Mouse (Mus musculus) limb, embryonic 14.5 days (tissue): Measurements from ENCODE around the gene Zfp148. TPM values are rescaled to one million over a fixed set of nuclear protein-coding genes. Genes with fewer than 3 reads are reported as not detected.

Source experiments
- ATAC-seq: fragments of 200-750 bp; cut with Nextera tagmentation; 2 replicates; pipeline ENCODE4 v1.8.0; 2017; ENCODE audit warnings: low read depth, moderate number of reproducible peaks, moderate TSS enrichment; ENCODE audit not compliant: low FRiP score
- DNase-seq: peaks from one replicate; pipeline ENCODE4 v3.0.0-alpha.2; 2015; ENCODE audit warnings: low spot score
- H3K27ac ChIP-seq: fragments of 300-500 bp; sonication (generic); replicated peaks from 2 replicates; pipeline ENCODE4 v1.5.1; 2014; ENCODE audit warnings: low read depth, mild to moderate bottlenecking, low read length, moderate library complexity, mixed read lengths
- H3K27me3 ChIP-seq: fragments of 300-500 bp; sonication (generic); 2 replicates; pipeline ENCODE4 v1.6.1; 2014; ENCODE audit warnings: low read length, mixed read lengths; ENCODE audit not compliant: control insufficient read depth, insufficient read depth
- H3K36me3 ChIP-seq: fragments of 300-500 bp; sonication (generic); 2 replicates; pipeline ENCODE4 v1.6.1; 2014; ENCODE audit warnings: mild to moderate bottlenecking, low read length, moderate library complexity, mixed read lengths; ENCODE audit not compliant: control insufficient read depth, insufficient read depth
- H3K4me1 ChIP-seq: fragments of 300-500 bp; sonication (generic); 2 replicates; pipeline ENCODE4 v1.6.1; 2014; ENCODE audit warnings: antibody characterized with exemption, low read length, mixed read lengths; ENCODE audit not compliant: control insufficient read depth, insufficient read depth
- H3K4me2 ChIP-seq: fragments of 300-500 bp; sonication (generic); replicated peaks from 2 replicates; pipeline ENCODE4 v1.6.1; 2014; ENCODE audit warnings: low read depth, mild to moderate bottlenecking, low read length, moderate library complexity; ENCODE audit not compliant: severe bottlenecking
- H3K4me3 ChIP-seq: fragments of 300-500 bp; sonication (generic); replicated peaks from 2 replicates; pipeline ENCODE4 v1.5.1; 2014; ENCODE audit warnings: low read length
- H3K9ac ChIP-seq: fragments of 300-500 bp; sonication (generic); 2 replicates; pipeline ENCODE4 v1.6.1; 2014; ENCODE audit warnings: mild to moderate bottlenecking, low read depth, low read length, moderate library complexity; ENCODE audit not compliant: severe bottlenecking
- H3K9me3 ChIP-seq: fragments of 300-500 bp; sonication (generic); 2 replicates; pipeline ENCODE4 v1.6.1; 2016; ENCODE audit warnings: low read length; ENCODE audit not compliant: control insufficient read depth
- POLR2A ChIP-seq: fragments of 200-500 bp; IDR thresholded peaks from 2 replicates; pipeline ENCODE4 v1.8.0; 2012; ENCODE audit warnings: inconsistent platforms, mild to moderate bottlenecking, moderate library complexity, borderline replicate concordance; ENCODE audit not compliant: insufficient read depth, insufficient read length; ENCODE audit errors: extremely low read depth
- WGBS: fragments of 180-500 bp; shearing (Covaris S2); extraction: QIAGEN DNeasy Blood & Tissue Kit; methylation state at CpG from one replicate; pipeline ENCODE4 v1.1.7; 2014; 5-methylcytosine and 5-hydroxymethylcytosine counted together
- polyA plus RNA-seq, 2 experiments: library from polyadenylated mRNA; depleted of rRNA in 1 of 2; stranded (reverse) in 1 of 2; unstranded in 1 of 2; fragments of >200 nt; fragmentation: Nextera tagmentation in 1 of 2; extraction: Ambion mirVana in 1 of 2; gene quantifications; 2 replicates each; pipeline versions ENCODE4 v1.2.1 to v1.2.3; 2012 to 2014

The Zfp148 gene
- polyA plus RNA-seq, 2 experiments: 26.6 to 50.2 TPM

DNA sequence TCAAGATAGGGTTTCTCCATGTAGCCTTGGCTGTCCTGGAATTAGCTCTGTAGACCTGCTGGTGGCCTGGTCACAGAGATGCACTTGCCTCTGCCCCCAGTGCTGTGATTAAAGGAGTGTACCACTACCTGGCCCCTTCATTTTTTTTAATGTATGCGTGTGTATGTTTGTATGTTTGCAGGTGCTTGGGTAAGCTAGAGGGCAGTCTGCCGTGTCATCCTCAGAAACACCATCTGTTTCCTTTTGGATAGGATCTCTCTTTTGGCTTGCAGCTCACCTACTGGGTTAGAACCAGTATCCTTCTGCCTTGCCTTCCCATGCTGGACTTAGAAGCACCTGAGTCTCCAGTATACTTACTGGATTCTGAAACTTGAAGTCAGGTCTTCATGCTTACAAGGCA is 29.5 kb downstream of the Zfp148 start:
- 87% methylated on average over 2 of the region's 2 CpGs for WGBS

DNA sequence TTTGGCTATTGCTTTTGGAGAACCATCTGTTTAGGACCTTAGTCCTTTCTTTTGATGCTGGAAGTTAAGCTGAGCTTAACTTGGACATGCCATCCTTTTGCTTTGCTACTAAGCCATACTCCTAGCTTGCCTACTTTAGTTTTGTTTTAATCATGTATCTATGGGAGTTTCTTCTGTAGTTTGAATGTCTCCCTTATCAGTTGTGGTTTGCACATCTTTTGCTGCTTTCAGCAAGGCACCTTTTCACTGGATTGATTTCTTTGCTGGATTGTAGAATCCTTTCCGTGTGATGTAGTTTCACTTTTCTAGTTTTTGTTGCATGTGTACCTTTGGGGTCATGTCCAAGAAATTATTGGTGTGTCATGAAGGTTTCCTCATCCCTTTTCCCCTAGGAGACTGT is 30.0 kb downstream of the Zfp148 start:
- Histone ChIP-seq H3K4me1 (peaks cover under 1% of the 10 kb centered on the region; the same call in 1 of the 2 replicates), H3K27me3 (no peaks in the 10 kb centered on the region), H3K27ac (no peak overlapping the region), H3K9ac (no peak overlapping the region), H3K36me3 (no peaks in the 10 kb centered on the region), H3K4me2 (no peak overlapping the region), H3K9me3 (no peaks in the 10 kb centered on the region), H3K4me3 (no peak overlapping the region)
- no peak for DNase-seq
- ATAC-seq: no peak
- TF ChIP-seq POLR2A: no peak
- 94% methylated on average over 1 of the region's 1 CpGs for WGBS

More for the DNA sequence above, 29.5 kb downstream of the Zfp148 start:
- H3K4me1 ChIP-seq: no peaks in the 10 kb centered on the region
- no peaks in the 10 kb centered on the region for H3K9me3 ChIP-seq
- H3K9ac ChIP-seq: no peak overlapping the region
- no peak overlapping the region for H3K4me3 ChIP-seq
- DNase-seq (no peak), ATAC-seq (no peak)
- H3K27ac ChIP-seq: no peak overlapping the region
- H3K4me2 ChIP-seq: no peak overlapping the region
- no peak for TF ChIP-seq POLR2A
- H3K36me3 ChIP-seq: no peaks in the 10 kb centered on the region
- no peaks in the 10 kb centered on the region for H3K27me3 ChIP-seq

DNA sequence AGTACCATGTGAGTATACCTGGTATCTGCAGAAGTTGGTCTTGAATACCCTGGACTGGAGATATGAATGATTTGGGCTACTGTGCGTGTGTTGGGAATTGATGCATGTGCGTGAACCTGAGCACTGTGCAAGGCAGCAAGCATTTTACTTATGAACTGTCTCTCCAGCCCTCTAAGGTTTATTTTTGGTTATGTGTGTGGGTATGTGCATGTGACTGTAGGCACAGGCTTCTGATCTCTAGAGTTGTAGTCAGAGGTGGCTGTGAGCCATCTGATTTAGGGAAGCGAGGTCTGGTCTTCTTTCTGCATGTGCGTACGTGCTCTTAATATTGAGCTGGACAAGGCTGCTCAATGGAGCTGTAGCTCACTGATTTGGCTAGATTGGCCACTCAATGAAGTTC is 33.6 kb downstream of the Zfp148 start:
- Histone ChIP-seq H3K27me3 (no peaks in the 10 kb centered on the region), H3K4me3 (no peak overlapping the region), H3K4me2 (no peak overlapping the region), H3K9me3 (no peaks in the 10 kb centered on the region), H3K27ac (no peak overlapping the region; the same call in 1 of the 2 replicates), H3K9ac (no peak overlapping the region), H3K4me1 (peaks cover 3% of the 10 kb centered on the region; the same call in 1 of the 2 replicates), H3K36me3 (no peaks in the 10 kb centered on the region)
- DNase-seq: no peak
- WGBS: 85% methylated on average over 5 of the region's 5 CpGs
- TF ChIP-seq POLR2A: no peak
- ATAC-seq: no peak

DNA sequence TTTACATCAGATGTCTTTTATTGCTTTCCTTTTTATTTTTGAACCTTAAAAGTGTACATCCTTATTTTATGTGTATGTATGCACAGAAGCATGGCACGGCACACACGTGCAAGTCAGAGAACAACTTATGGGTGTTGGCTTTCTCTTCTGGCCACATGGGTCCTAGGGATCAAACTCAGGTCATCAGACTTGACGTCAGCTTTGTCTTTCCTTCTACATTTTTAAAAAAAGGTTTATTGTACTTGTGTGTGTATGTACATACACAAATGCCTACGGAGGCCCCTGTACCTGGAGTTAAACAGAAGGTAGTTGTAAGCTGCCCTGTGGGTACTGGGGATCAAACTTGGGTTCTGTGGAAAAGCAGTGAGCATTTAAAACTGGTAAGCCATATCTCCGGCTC is 35.0 kb downstream of the Zfp148 start:
- ATAC-seq (no peak), DNase-seq (no peak)
- H3K9me3 ChIP-seq: no peaks in the 10 kb centered on the region
- WGBS: 72% methylated on average over 5 of the region's 5 CpGs
- H3K4me2 ChIP-seq: no peak overlapping the region
- H3K27me3 ChIP-seq: no peaks in the 10 kb centered on the region
- H3K9ac ChIP-seq: no peak overlapping the region
- H3K36me3 ChIP-seq: no peaks in the 10 kb centered on the region
- H3K4me3 ChIP-seq: no peak overlapping the region
- no peak for TF ChIP-seq POLR2A
- H3K4me1 ChIP-seq: peaks cover 3% of the 10 kb centered on the region; the same call in 1 of the 2 replicates
- H3K27ac ChIP-seq: no peak overlapping the region

DNA sequence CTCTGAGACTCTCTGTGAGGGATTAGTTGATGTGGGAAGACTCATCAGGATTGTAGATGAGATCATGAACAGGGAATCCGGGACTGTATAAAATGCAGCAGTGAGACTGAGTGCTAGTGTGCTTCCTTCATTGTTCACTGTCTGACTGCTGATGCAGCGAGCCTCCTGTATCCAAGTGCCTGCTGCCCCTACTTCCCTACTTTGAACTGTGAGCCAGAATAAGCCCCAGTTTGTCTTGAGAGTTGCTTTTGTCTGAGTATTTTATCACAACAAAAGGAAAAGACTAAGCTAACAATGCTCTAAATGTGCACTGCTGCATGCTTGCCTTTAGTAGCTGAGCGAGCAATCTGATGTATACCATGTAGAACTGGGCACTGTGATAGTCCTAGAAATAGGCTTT is 47.7 kb downstream of the Zfp148 start:
- Histone ChIP-seq H3K4me3 (no peak overlapping the region), H3K9me3 (no peaks in the 10 kb centered on the region), H3K9ac (no peak overlapping the region), H3K27ac (no peak overlapping the region), H3K36me3 (peaks cover 43% of the 10 kb centered on the region), H3K4me2 (no peak overlapping the region), H3K27me3 (no peaks in the 10 kb centered on the region), H3K4me1 (0 out of 2 replicates have a peak, but pooled peaks cover 2% of the 10 kb centered on the region)
- no peak for ATAC-seq
- no peak for DNase-seq
- TF ChIP-seq POLR2A: no peak
- WGBS: 93% methylated on average over 3 of the region's 3 CpGs

DNA sequence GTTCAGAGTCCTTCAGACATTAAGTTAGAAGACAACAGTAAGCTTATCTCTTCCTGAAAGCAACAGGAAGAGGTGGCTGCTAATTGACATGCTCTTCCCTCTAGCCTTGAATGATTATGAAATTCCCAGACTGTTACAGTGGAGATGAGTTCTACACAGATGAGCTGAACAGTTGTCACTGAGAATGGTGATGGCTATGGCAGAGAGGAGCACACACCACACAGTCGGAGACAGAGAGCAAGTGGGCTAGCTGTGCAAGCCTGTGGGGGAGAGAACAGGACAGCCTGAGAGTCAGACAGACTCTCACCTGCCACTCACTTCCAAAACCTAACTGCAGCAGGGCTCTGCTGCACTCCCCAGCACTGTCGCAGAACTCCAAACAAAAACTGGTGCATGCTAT is 51.0 kb downstream of the Zfp148 start:
- TF ChIP-seq POLR2A: no peak
- H3K9me3 ChIP-seq: no peaks in the 10 kb centered on the region
- 0 out of 2 replicates have a peak, but pooled peaks cover 2% of the 10 kb centered on the region for H3K4me1 ChIP-seq
- H3K36me3 ChIP-seq: peaks cover 42% of the 10 kb centered on the region
- 97% methylated on average over 2 of the region's 2 CpGs for WGBS
- H3K27me3 ChIP-seq: no peaks in the 10 kb centered on the region
- no peak overlapping the region for H3K4me3 ChIP-seq
- no peak overlapping the region for H3K4me2 ChIP-seq
- no peak overlapping the region for H3K9ac ChIP-seq
- no peak overlapping the region for H3K27ac ChIP-seq
- ATAC-seq (no peak), DNase-seq (no peak)
